Mouse (Mus musculus): Measurements from ENCODE around the gene Itsn1. TPM values are rescaled to one million over a fixed set of nuclear protein-coding genes. Genes with fewer than 3 reads are reported as not detected.

Gene Itsn1
- polyA plus RNA-seq, 1 experiment from 2014 or later: 34.5 TPM

DNA sequence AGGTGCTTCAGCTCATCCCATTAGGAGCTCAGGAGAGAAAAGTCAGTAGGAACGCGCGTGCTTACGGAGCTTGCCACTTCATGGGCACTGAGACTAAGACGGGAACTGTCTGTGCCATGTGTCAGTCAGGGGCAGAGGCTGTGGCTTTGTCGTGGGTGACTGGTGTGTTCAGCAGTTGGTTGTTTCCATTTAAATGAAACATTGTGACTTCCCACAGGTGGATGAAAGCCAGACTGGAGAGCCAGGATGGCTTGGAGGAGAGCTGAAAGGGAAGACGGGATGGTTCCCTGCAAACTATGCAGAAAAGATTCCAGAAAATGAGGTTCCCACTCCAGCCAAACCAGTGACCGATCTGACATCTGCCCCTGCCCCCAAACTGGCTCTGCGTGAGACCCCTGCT is 119.4 kb downstream of the Itsn1 start:
- Histone ChIP-seq H3K27me3 (ENCODE audit: low read depth, poor library complexity, severe bottlenecking) (no peaks in the 10 kb centered on the region), H3K27ac (no peak overlapping the region), H3K9me3 (replicated peaks) (no peaks in the 10 kb centered on the region), H3K36me3 (peaks cover 85% of the 10 kb centered on the region), H3K4me1 (peaks cover 29% of the 10 kb centered on the region), H3K4me3 (no peak overlapping the region)
- DNase-seq (ENCODE audit: low spot score): no peak
- WGBS: 96% methylated on average over 9 of the region's 9 CpGs

DNA sequence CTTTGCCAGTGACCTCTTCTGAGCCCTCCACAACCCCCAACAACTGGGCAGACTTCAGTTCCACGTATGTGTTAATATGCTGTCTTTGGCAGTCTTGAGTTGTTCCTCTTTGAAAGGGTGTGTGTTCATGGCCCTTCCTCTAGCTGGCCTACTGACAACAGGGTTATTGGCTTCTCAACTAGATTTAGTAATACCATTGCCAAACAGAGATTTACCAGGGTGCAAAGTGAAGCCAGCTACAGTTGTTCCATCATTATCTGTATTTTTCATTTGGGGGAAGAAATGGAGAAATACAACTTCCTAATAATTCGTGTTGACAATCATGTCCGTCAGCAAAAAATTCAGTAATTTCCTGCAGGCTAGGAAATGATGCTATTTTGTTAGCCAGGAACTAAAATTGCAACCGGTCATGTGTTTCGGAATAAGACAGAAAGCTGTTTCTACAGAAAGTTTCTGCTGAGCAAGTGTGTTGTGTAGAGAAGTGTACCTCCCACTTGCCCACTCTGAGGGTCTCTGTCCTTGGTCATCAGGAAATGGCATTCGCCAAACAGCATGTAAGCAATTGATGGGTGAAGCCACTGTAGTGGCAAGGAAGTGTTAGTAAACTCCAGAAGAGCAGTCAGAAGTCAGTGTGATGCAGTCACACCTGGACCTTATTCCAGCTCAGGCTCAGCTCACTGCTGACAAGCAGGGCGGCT is 120.0 kb downstream of the Itsn1 start:
- Histone ChIP-seq H3K27ac (no peak overlapping the region), H3K27me3 (ENCODE audit: low read depth, poor library complexity, severe bottlenecking) (no peaks in the 10 kb centered on the region), H3K9me3 (replicated peaks) (no peaks in the 10 kb centered on the region), H3K4me3 (no peak overlapping the region), H3K4me1 (peaks cover 25% of the 10 kb centered on the region), H3K36me3 (peaks cover 85% of the 10 kb centered on the region)
- WGBS: 93% methylated on average over 7 of the region's 7 CpGs
- no peak for DNase-seq (ENCODE audit: low spot score)

DNA sequence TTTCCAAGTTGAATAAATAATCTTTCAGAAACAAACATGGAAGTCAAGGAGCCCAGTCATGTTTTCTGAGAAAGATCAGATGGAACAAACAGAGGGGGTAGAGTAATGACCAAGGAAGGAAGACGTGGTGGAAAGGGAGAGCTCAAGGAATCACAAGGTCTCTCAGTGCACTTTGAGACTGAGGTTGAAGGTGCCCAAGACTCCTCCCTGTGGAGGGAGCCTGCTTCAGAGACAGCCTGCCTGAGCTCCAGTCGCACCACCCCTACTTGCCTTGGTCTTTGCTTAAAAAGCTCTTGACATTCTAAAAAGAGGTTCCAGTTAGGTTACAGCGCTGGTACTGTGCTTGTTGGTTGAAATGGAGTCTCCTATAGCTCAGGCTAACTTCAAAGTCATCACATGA is 121.1 kb downstream of the Itsn1 start:
- no peak for DNase-seq (ENCODE audit: low spot score)
- peaks cover 16% of the 10 kb centered on the region for H3K4me1 ChIP-seq
- H3K9me3 ChIP-seq (replicated peaks): no peaks in the 10 kb centered on the region
- H3K36me3 ChIP-seq: peaks cover 85% of the 10 kb centered on the region
- no peak overlapping the region for H3K4me3 ChIP-seq
- H3K27me3 ChIP-seq (ENCODE audit: low read depth, poor library complexity, severe bottlenecking): no peaks in the 10 kb centered on the region
- no peak overlapping the region for H3K27ac ChIP-seq
- 95% methylated on average over 3 of the region's 3 CpGs for WGBS

DNA sequence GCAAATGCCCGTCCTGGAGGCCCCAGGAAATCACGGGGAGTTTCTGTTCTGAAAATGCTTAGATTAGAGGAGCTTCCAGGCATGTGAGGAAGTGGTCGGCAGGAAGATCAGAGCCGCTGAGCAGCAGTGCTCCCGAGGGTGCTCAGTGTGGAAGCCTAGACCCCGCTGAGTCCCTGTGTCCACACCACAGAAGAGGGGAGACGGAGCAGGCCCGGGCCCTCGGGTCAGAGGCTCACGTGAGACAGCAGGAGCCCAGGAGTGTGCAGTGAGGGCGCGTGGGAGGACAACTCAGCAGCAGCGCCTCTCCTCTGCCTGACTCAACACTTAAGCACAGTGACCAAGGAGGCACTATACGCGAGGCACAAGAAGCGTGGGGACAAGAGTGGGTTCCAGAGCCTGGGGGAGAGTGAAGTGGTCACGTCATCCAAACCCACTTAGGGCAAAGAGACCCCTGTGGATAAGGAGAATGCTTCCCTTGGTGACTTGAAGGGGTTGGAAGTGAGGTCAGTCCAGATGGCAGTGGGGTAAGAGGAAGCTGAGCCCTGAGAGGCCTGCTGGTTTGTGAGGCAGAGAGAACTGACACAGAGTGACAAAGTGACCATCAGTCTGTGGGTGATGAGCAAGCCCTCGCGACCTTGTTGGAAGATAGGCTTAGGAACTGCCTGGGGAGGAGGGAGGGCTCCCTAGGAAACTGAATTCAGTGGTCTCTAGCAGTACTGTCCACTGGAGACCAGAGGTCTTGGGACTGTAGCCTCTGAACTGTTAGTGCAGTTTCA is 122.6 kb downstream of the Itsn1 start:
- no peak for DNase-seq (ENCODE audit: low spot score)
- 88% methylated on average over 19 of the region's 19 CpGs for WGBS
- H3K27ac ChIP-seq: peak overlapping the region; percentile 28; the same call in 1 of the 2 replicates
- peaks cover 2% of the 10 kb centered on the region for H3K4me1 ChIP-seq
- peaks cover 94% of the 10 kb centered on the region for H3K36me3 ChIP-seq
- no peak overlapping the region for H3K4me3 ChIP-seq
- no peaks in the 10 kb centered on the region for H3K27me3 ChIP-seq (ENCODE audit: low read depth, poor library complexity, severe bottlenecking)
- H3K9me3 ChIP-seq (replicated peaks): no peaks in the 10 kb centered on the region

DNA sequence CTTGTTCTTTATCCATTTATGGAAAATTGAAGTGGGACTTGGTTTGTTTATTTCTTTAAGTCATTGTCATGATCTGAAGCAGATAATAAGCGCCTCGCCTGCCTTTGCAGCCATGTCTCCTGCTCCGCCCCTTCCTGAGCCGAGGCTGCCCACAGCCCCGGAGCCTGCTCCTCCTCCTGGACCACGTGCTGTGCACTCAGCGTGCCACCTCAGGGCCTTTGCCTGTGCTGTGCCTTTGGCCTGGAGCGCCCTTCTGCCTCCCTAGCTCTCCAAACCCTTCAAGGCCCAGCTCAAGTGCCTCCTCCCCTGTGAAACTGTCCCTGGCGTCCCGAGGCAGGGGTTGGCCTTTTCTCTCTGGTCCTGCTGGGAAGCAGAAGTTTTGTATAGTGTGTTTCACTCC is 123.7 kb downstream of the Itsn1 start:
- Histone ChIP-seq H3K27ac (no peak overlapping the region), H3K4me1 (no peaks in the 10 kb centered on the region), H3K27me3 (ENCODE audit: low read depth, poor library complexity, severe bottlenecking) (no peaks in the 10 kb centered on the region), H3K36me3 (peaks cover 95% of the 10 kb centered on the region), H3K9me3 (replicated peaks) (no peaks in the 10 kb centered on the region), H3K4me3 (no peak overlapping the region)
- no peak for DNase-seq (ENCODE audit: low spot score)
- WGBS: 89% methylated on average over 10 of the region's 10 CpGs

DNA sequence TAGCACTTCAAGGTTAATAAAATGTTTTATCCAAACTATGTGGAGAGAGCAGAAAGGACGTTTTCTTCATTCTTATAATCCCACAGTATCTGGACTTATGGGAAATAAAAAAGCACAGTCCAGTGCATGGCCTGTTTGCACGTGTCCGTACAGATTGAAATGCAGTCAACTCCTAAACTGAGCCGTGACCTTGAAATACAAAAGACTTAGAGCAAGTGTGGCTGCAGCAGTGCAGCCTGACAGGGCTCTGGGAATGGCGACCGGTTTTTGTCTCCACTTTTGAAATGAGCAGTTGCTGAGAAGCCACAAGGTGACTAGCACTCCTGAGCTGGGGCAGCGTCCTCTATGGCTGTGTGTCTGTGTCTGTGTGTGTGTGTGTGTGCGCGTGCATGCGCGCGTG is 124.1 kb downstream of the Itsn1 start:
- DNase-seq (ENCODE audit: low spot score): no peak
- Histone ChIP-seq H3K36me3 (peaks cover 97% of the 10 kb centered on the region), H3K9me3 (replicated peaks) (no peaks in the 10 kb centered on the region), H3K27ac (no peak overlapping the region), H3K4me3 (no peak overlapping the region), H3K27me3 (ENCODE audit: low read depth, poor library complexity, severe bottlenecking) (no peaks in the 10 kb centered on the region), H3K4me1 (no peaks in the 10 kb centered on the region)
- WGBS: 94% methylated on average over 12 of the region's 12 CpGs

DNA sequence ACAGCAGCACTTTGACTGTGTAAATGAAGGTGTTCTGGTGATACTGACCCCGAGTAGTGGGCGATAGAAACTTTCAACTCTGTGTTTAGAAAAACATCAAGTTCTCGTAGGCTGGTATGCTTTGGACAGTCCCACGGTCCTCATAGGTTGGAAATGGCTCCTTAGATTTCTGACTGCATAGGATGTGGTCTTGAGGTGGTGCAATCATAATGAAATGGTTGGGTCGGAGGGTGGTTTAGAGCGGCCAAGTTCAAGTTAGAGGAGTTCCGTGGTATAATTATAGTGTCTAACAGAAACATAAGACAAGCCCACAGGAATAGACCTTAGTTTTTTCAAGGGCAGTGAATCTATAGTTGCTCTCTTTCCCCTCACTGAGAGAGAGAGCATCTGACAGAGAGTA is 129.6 kb downstream of the Itsn1 start:
- H3K36me3 ChIP-seq: peaks cover 74% of the 10 kb centered on the region
- DNase-seq (ENCODE audit: low spot score): no peak
- H3K27me3 ChIP-seq (ENCODE audit: low read depth, poor library complexity, severe bottlenecking): no peaks in the 10 kb centered on the region
- H3K27ac ChIP-seq: no peak overlapping the region
- H3K4me1 ChIP-seq: peaks cover 20% of the 10 kb centered on the region
- WGBS: 98% methylated on average over 7 of the region's 7 CpGs
- H3K4me3 ChIP-seq: no peak overlapping the region
- no peaks in the 10 kb centered on the region for H3K9me3 ChIP-seq (replicated peaks)

DNA sequence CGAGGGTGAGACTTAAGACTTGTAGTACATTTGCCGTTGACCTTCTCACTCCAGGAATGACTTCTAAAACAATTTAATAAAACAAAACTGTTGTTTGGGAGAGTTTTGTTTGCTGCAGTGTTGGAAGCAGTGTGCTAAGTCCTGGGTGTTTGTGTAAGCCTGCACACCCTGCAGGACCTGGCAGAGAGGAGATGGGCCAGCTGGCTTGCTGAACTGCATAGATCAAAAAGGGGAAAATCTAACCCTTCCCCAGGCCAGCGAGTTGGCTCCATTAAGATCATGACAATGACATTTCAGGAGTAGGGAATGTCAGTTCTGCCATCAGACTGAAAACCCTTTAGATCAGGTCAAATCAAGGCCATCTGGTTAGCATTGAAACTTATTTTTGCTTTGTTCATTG is 130.1 kb downstream of the Itsn1 start:
- WGBS: 94% methylated on average over 3 of the region's 3 CpGs
- Histone ChIP-seq H3K27me3 (ENCODE audit: low read depth, poor library complexity, severe bottlenecking) (no peaks in the 10 kb centered on the region), H3K27ac (no peak overlapping the region), H3K36me3 (peaks cover 74% of the 10 kb centered on the region), H3K4me3 (no peak overlapping the region), H3K4me1 (peaks cover 20% of the 10 kb centered on the region), H3K9me3 (replicated peaks) (no peaks in the 10 kb centered on the region)
- no peak for DNase-seq (ENCODE audit: low spot score)

DNA sequence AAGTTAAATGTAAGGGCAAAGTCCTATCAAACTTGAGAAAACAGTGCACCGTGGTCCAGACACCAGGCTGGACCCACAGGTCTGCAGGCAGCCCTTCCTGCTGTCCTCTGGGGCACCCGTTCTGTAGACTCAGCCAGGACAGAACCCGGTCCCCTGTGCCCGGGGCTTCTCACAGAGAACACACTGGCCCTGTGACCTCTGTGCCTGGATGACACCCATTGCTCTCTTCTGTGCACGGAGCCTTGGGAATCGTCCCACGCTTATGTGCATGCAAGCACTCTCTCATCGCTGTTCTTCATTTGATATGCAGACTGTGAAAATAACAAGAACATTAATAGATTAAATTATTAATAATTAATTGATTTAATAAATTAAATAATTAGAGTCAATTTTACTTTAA is 130.9 kb downstream of the Itsn1 start:
- peaks cover 20% of the 10 kb centered on the region for H3K4me1 ChIP-seq
- H3K9me3 ChIP-seq (replicated peaks): no peaks in the 10 kb centered on the region
- DNase-seq (ENCODE audit: low spot score): no peak
- H3K36me3 ChIP-seq: peaks cover 74% of the 10 kb centered on the region
- no peak overlapping the region for H3K4me3 ChIP-seq
- WGBS: 93% methylated on average over 8 of the region's 8 CpGs
- no peak overlapping the region for H3K27ac ChIP-seq
- H3K27me3 ChIP-seq (ENCODE audit: low read depth, poor library complexity, severe bottlenecking): no peaks in the 10 kb centered on the region

DNA sequence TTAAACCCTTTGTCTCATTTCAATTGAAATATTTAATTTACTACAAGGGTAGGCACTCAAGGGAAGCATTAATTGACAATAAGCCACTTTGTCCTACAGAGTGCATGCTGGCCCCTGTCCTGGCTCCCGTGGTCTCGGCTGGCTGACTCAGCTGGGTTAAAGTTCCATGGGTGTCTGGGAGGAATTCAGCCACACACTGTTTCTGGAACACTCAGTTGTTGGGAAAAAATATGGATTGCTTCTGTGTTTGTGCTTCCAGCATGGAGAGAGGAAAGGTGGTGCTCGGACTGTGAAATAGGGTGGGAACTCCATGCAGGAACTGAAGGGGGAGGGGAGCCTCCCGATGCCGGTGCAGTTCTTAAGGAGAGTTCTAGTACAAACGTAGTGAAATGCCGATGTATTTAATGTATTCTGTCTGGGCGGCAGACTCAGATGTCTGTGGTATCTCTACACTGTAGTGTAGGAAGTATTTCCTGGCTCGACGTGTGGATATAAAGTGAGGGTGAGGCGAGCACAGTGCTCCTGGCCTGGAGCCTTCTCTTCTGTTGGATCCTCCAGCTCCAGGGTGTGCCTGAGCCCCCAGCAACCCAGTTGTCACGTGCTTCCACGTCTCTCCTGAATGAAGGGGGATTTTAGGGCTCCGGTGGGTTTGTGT is 131.5 kb downstream of the Itsn1 start:
- H3K36me3 ChIP-seq: peaks cover 75% of the 10 kb centered on the region
- H3K27me3 ChIP-seq (ENCODE audit: low read depth, poor library complexity, severe bottlenecking): no peaks in the 10 kb centered on the region
- peaks cover 20% of the 10 kb centered on the region for H3K4me1 ChIP-seq
- H3K4me3 ChIP-seq: no peak overlapping the region
- no peak overlapping the region for H3K27ac ChIP-seq
- DNase-seq (ENCODE audit: low spot score): no peak
- H3K9me3 ChIP-seq (replicated peaks): no peaks in the 10 kb centered on the region
- WGBS: 80% methylated on average over 14 of the region's 14 CpGs

DNA sequence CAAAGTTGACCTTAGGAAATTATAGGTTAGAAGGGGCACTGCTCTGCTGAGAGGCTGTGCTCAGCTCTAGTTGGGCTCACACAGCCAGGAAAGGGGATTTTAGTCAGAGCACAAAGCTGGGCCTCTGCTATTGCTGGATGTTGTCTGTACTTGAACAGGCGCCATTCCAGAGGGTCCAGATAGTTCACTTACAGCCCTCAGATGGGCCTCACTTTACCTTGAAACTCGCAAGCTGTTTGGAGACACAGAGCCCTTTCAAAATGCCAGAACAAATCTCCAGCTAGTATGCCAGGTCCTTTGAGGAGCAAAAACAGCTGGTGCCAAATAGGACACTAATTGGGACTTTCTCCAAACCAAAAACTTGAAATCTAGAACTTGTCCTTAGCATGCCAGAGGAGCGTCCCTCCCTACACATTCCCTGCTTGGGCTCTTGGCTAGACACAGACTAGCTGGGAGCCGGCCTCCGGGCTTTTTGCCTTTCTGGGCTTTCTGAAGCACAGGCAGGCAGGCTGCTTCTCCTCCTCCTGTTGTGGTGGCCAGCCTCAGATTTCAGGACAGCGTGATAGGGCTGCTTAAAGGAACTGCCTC is 132.8 kb downstream of the Itsn1 start:
- Histone ChIP-seq H3K36me3 (peaks cover 66% of the 10 kb centered on the region), H3K4me1 (peaks cover 20% of the 10 kb centered on the region), H3K9me3 (replicated peaks) (no peaks in the 10 kb centered on the region), H3K27ac (peak overlapping the region; percentile 54), H3K27me3 (ENCODE audit: low read depth, poor library complexity, severe bottlenecking) (no peaks in the 10 kb centered on the region), H3K4me3 (no peak overlapping the region)
- no peak for DNase-seq (ENCODE audit: low spot score)
- WGBS: 76% methylated on average over 6 of the region's 6 CpGs

DNA sequence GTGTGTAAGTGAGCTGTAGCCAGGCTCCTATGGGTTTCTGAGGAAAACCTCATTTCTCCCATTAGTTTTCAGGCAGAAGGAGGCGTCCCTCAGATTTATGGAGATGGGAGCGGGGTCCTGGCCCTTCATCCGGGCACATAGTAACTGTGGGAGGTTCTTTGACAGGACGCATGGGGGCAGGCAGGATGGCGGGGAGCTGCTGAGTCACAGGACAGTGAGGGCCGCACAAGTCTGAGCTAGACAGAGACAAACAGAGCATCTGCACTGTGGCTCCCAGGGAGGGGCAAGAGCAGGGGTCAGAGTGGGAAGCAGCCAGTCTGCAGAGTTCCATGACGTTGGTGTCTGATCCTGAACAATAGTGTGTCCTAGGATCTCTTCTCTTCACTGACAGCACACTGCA is 133.8 kb downstream of the Itsn1 start:
- DNase-seq (ENCODE audit: low spot score): no peak
- H3K4me3 ChIP-seq: no peak overlapping the region
- H3K36me3 ChIP-seq: peaks cover 65% of the 10 kb centered on the region
- peaks cover 20% of the 10 kb centered on the region for H3K4me1 ChIP-seq
- 0 out of 2 replicates have a peak overlapping the region, but pooled peaks have one; percentile 54 for H3K27ac ChIP-seq
- 61% methylated on average over 7 of the region's 7 CpGs for WGBS
- no peaks in the 10 kb centered on the region for H3K27me3 ChIP-seq (ENCODE audit: low read depth, poor library complexity, severe bottlenecking)
- H3K9me3 ChIP-seq (replicated peaks): no peaks in the 10 kb centered on the region
